Mouse (Mus musculus) embryo, embryonic 11 days (tissue): ENCODE results near the gene Trappc2l.
A peak's percentile ranks its signal among the peaks of the same experiment; 100 is the strongest.
"Not testable (repeated sequence)": the region's sequence is repeated elsewhere in the genome, so short reads cannot be mapped to it uniquely, and the experiment has no call there.

Source experiments
- DNase-seq: peaks from one replicate; pipeline ENCODE4 v3.0.0-alpha.2; 2015

The Trappc2l gene

DNA sequence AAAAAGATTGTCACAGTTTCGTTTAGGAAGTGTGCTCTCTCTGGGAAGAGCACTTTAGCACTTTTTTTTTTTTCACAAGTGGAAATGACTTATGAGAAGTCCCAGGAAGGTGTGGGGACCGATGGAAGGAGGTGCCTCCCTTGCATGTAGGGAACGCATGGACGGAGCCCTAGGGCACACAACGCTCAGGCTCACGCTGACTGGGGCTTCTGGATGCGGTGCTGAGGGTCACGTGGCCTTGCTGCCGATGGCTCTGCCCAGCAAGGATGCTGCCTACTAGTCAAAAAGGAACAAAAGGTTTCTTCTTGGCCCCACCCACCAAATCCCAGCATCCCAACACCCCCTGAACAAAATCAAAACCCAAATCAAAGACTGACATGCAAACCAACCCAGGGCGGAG is 17.9 kb downstream of the Trappc2l start:
- no peak for DNase-seq

GRCm38 (mm10) chr8:122630696-122631095 is 19.3 kb downstream of the Trappc2l start:
- no peak for DNase-seq

DNA sequence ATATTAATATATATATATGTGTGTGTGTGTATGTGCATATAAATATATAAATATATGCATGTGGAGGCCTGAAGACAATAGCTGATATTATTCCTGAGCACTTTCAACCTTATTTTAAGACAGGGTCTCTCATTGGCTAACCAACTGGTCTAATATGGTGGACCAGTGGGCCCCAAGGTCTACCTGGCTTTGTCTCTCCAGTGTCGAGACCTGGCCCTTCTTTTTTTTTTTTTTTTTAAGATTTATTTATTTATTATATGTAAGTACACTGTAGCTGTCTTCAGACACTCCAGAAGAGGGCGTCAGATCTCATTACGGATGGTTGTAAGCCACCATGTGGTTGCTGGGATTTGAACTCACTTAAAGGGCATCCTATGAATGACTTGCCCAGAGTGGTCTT is 20.7 kb downstream of the Trappc2l start:
- DNase-seq = not testable (repeated sequence)

DNA sequence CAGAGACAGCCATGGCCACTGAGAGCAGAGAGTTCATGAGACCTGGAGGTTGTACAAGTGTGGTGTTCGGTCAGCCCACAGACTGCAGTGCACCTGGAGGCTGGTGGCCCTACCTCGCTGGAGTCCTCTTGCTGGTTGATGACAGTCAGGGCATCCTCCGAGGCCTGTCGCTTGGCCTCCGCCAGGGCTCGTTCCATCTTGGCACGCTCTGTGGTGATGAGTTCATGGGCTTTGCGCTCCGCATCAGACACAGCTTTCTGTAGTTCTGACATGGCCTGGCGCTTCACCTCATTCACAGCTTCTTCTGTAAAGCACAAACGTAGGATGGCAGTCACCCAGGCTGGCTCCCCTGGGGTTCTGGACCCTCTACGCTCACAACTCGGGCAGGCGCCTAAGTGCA is 21.8 kb downstream of the Trappc2l start:
- DNase-seq = no peak

DNA sequence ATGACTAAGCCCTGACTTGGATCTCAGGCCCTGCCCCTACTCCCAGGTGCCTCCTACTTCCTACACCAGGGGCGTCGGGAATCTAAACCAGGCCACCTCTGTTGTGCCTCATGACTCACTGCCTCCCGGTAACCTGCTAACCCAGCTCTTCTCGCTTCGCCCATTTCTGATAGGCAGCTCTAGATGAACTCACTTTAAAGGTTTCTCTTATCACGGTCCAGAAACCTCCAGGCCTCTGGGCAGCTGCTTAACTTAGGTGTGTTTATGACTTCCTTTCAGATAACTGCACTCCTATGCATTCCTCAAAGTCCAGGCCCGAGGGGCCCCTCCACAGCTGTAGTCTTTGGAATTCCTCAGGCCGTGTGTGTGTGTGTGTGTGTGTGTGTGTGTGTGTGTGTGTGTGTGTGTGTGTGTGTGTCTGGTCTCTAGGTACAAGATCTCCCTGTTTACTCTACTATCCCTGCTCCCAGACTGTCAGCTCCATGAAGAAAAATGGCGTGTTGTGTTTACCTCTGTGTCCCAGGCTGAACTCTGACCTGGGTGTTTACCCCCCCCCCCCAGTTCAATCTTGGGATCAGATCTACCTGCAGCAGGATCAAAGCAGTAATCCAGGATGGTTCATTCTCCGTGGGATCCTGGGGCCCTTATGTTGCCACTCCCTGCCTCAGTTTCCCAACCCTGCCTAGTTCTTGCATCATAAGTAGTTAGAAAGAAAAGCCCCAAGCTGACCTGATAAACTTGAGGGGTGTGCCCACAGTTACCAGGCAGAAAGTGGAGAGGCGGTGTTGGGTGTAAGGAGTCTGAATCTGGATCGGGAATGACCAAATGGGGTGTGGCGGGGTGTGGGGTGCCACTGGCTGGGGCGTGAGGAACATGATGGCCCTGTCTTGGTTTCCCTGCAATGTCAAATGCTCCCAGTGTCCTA is 24.7 kb downstream of the Trappc2l start:
- DNase-seq = no peak

DNA sequence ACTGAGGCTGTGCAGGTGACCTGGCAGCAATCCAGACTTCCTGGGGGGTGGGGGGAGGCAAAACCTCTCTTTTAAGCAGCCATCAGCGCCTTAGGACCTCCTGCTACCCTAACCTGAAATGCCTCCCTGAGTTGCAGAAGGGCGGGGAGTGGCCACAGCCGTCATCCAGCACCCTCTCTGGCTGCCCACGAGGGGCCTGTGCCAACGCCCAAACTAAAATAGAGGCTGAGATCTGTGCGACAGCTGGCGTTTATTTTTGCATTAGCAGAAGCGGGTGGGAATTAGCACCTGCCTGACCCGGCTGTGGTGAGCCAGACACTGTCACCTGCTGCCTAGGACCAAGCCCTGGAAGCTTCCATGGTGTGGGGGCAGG is 25.3 kb downstream of the Trappc2l start:
- DNase-seq = no peak

DNA sequence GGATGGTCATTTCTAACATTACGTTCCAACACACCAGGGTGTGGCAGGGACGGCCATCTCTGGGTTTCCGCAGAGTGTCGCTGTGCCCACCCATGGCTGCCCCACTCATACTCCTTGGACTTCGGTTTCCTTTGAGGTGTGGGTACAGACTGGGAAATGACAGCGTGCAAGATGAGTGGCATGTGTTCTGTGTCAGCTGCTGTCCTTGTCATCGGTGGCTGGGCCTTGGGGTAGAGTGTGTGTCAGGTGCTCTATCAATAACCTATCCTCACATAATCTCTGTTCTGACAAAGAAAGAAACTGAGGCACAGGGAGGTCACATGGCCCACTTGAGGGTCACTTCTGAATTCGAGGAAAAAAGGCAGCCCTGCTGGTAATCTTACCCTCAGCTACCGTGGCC is 25.8 kb downstream of the Trappc2l start:
- DNase-seq = no peak

- no peak for DNase-seq
Measured at GRCm38 (mm10) chr8:122638601-122639000, 27.2 kb downstream of the Trappc2l start.

DNA sequence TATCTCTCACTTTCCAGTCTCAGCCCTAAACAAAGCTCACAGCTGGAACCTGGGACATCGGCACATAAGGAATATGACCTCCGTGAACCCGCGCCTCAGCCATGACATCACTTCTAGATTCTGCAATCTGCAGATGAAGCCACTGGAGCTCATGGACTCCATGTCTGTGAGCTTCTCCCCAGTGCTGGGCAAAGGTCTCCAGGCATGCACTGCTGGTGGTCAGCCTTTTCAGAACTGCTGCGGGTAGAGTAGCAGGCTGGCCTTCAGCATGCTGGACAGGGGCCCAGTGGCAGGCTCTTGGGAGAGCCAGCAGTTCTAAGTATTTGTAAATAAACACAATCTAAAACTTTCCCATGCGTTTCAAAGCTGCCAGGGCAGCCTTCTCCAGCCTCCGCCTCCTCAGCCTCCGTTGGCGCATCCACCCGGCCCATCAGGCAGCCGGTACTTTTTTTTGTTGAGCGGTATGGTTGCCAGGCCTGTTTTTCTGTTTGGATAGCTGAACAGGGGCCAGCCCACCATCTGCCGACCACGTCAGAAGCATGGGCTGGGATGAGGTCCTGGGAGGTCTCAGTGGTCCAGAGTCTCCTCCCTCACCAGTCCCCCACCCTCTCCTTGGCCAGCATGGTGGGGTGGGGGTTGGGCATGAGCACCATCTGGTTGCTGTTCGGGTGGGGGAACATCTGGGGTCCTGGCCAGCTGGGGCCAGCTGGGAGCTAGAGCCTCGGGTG is 28.2 kb downstream of the Trappc2l start:
- peak; percentile 66 for DNase-seq

DNA sequence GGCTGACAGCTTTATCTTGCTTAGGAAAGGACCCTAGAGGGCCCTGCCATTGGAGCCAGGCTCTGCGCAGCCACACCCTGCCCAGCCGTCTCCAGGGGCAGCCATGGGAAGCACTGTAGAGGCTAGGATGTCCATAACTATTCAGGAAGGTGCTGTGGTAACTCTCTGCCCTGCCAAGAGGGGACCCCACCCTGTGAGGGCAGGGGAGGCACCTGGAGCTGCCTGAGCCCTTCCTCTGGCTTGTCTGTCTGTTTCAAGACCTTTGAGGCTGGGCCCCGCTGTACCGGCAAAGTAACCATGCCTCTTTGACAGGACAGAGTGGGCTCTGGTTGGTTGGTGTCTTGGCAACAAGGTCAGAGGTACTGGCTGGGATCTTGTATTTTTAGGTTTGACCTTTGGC is 29.4 kb downstream of the Trappc2l start:
- no peak for DNase-seq

- DNase-seq = no peak
Measured at GRCm38 (mm10) chr8:122641406-122641805, 30.0 kb downstream of the Trappc2l start.

DNA sequence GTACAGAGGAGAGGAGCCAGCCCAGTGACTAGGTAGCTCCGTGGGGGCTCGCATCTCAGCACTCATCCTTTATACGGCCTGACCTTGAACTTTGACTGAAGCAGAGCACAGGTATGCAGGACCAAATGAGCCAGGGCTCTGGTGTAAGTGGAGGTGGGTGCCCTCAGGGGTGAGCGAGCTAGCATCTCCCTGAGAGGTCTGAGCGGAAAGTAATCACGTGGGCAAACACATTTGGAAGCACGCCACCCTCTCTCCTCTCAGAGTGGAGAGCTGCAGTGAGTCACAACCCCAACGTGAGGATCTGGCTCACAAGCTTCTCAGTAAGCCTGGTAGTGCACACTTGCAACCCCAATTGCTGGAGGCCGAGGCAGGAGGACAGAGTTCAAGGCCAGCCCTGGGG is 30.6 kb downstream of the Trappc2l start:
- DNase-seq = no peak

DNA sequence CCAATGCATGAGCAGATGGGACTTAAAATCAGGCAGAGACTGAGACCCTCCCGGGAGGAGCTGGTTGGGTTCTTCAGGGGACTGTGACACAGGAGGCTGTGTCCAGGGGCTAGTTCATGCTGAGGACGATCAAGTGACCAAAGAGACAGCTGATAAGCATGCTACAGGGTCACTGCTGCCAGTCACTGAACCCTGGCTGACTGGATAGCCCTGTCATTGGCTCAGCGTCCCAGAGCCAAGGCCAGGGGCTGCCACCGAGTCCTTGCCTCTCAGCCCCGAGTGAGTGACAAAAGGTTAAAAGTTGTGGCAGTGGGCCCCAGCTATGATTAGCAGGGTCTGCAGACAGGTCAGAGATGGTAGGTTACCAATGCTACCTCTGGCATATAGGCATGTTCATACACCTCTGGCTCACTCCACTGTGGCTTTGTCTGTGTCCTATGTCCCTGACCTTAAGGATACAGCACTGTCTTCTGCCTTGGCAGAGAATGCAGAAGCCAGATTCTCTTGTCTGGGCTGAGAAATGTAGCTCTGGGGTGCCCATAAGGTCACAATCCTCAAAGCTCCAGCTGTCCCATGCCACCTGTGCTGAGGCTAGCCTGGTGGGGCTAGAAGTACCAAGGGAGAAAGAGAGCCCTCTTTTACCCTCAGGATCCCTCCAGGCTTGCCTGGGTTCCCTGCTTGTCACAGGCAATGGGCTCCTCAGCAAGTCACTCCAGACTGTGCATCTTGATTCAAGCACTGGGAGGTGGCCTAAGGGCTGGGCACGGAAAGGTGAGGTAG is 32.9 kb downstream of the Trappc2l start:
- no peak for DNase-seq

DNA sequence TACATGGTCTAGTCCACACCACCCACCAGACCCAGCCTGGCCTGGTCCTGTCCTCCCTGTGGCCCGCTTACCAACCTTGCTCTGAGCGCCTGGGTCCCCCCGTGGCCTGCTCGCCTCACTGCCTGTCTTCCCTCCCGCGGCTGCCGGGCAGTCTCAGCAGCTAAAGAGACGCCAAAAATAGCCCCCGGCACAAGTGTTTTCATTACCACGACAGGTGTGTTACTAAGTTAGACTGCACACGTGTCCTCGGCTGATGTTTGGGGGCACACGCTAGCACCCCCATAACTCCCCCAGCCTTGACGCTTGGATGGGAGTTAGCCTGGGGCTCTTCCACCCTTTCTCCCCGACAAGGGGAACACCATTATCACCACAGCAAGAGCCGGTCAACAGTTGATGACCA is 34.9 kb downstream of the Trappc2l start:
- DNase-seq = no peak

DNA sequence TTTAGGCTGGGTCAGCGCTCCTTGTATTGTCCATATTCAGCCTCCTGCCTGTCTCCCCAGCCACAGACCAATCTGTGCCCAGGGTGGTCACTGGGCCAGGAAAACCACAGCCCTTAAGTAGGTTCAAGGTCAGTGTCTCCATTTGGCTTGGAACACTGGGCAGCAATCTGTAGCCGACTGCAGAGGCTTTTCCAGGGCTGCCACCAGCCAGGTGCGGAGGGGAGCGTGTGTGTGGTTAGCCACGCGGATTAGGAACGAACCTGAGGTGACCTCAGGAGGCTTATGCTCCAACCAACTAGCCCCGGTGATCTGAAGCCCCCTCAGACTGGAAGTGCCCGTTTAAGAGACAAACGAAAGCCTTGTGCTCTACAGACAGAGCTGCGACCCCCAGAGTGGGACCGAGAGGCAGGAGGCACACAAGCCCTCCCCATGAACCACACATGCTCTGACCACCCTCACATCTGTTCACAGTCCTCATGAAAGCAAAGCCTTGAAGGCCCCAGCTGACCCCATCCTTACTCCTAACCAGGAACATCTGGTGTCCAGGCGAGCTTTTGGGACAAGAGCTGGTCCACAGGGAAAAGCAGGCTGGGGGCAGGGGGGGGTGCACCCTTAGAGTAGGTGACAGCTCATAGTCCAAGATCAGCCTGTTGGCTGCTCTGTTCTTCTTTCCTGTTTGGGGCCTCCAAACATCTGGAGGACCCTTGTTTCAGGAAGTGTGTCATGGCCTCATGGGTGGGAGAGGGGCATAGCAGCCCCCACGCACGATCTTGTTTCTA is 36.9 kb downstream of the Trappc2l start:
- no peak for DNase-seq

DNA sequence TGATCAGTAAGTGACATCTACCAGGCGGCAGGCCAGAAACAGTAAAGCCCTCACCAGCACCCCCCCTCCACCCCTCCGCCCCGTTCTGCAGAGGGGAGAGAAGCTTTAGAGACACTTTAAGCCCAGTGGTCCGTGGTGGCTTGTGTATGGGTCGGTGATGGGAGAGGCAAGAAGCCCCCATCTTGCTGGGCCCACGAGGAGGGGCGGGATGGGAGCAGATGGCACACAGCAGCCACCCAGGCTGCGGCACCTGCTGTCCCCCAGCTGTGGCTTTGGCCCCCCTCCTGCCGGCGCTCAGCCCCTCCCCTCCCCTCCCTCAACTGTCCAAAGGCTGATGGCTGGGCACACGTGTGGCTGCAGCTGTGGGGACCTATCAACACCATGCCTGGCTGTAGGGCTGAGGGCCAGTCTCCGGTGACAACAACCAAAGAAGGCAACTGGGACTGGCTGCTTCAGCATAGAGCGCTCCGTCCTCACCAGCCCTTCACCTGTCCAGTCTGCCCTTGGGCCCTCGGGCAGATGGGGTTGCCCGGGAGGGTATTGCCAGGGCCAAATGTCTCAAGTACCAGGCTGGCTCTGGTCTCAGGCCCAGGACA is 40.0 kb downstream of the Trappc2l start:
- DNase-seq = no peak

DNA sequence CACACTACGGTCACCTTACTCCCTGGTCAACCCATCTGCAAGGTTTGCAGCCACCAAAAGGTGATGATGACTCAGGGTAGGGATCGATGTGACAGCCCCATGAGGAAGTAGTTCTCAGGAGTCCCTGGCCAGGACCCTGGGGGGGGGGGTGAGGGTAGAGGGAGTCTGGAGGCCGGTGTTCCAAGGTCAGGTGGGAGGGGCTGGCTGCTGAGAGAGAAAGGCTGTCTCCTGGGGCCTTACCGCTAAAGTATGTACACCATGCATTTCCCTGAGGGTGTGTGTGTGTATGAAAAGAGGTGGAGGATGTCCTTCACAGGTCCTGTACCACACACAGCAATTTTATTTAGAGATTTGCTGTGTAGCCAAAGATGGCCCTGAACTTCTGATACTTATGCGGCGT is 41.2 kb downstream of the Trappc2l start:
- DNase-seq = no peak

- DNase-seq = no peak
Measured at GRCm38 (mm10) chr8:122654768-122655167, 43.3 kb downstream of the Trappc2l start.

- DNase-seq = no peak
Measured at GRCm38 (mm10) chr8:122656056-122656999, 44.9 kb downstream of the Trappc2l start.

DNA sequence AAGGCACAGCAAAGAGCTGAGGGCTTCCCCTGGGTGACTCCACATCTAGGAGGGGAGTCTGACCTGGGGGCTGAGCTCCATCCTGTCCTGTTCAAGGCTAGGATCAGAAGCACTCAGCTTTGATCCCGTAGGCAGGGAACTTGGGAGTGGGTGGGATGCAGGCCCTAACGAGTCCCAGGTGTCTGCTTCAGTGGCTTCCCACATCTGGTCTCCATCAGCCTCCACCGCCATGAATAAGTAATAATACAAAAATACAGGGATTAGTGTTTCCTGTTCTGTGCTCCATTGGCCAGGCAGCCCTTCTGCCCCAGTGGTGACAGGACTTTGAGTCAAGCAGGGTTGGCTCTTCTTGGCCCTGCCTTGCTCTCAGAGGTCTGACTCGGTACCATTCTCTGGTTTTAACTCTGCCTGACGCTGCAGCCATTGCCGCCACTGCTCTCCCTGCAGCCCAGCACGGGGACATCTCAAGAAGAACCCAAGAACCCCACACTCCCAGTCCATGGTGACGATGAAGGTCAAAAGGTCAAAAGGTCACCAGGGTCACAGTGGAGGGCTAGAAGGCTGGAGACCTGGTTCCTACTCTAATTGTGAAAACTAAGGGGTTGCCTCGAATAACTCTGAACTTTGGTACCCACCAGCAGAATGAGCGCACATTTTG is 46.8 kb downstream of the Trappc2l start:
- DNase-seq = peak; percentile 86

DNA sequence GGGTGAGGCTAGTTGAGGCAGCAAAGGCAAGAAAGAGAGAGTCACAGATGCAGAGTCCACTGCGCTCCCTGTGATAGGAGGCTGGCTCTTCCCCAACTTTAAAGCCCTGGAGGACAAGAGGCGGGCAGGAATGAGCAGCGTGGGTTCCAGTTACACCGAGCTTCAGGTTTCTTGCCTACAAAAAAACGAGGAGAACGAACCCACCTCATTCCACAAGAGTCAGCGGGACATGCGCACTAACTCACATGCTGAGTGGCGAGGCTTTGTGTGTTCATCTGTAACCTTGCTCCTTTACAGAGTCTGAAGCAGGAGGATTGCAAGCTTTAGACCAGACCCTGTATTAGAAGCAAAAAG is 47.3 kb downstream of the Trappc2l start:
- DNase-seq = no peak
